Mouse (Mus musculus) G1E (cell line): ENCODE data around the gene Iqschfp.

Source experiments
- CTCF ChIP-seq: IDR thresholded peaks from 2 replicates; pipeline ENCODE4 v1.5.1; 2012; ENCODE audit warnings: low read depth, low read length, inconsistent platforms, mixed read lengths
- GATA1 ChIP-seq: IDR thresholded peaks from 2 replicates; pipeline ENCODE4 v1.6.1; 2012; ENCODE audit warnings: borderline replicate concordance, low read length, inconsistent platforms, mixed read lengths
- GATA2 ChIP-seq: IDR thresholded peaks from 2 replicates; pipeline ENCODE4 v1.6.1; 2012; ENCODE audit warnings: low read depth, low read length, inconsistent platforms, borderline replicate concordance
- POLR2AphosphoS5 ChIP-seq: IDR thresholded peaks from 2 replicates; pipeline ENCODE4 v1.6.1; 2012; ENCODE audit warnings: low read depth, low read length, inconsistent platforms; ENCODE audit not compliant: insufficient replicate concordance
- TAL1 ChIP-seq: conservative IDR thresholded peaks from 2 replicates; pipeline ENCODE4 v1.6.1; 2012; ENCODE audit warnings: low read depth, low read length, inconsistent platforms, mixed read lengths

DNA sequence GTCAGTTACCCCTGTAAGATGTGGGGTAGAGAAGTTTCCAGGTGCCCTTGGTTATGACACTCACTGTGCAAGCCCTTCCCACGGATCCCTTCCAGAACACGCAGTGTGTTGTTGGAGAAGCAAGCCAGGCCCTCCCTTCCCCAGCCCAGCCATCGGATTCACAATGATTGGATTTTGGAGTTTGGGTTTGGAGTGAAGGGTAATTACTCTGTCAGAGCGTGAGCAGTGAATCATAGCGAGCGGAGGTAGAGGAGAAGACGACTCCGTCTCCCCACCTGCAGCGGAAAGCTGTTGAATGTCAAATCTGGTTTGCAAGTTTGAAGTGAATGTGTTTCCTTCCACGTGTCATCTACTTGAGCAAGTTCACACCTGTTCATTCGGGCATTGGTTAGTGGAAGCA is 620.3 kb downstream of the Iqschfp start:
- no peak for TF ChIP-seq CTCF
- TF ChIP-seq GATA1: no peak
- no peak for TF ChIP-seq TAL1
- TF ChIP-seq GATA2: no peak
- TF ChIP-seq POLR2AphosphoS5: no peak
